14 mouse cellular contexts compared by ENCODE assay signal in genomic region chr6:72519303-72519702, GRCm38 (mm10). TPM values are rescaled to one million over a fixed set of nuclear protein-coding genes. Genes with fewer than 3 reads are reported as not detected.
DNase-seq lines count a peak whose midpoint lies in the region; ATAC-seq and TF ChIP-seq lines count a peak whose summit lies in the region.
"Had no signal": no experiment of that assay in that cellular context is flagged by ENCODE, and none has a peak within 500 bp of the region (broad histone marks: within the 10 kb centered on the region; RNA-seq: fewer than 3 reads in every experiment).

No protein-coding gene starts in this region.

- no peaks in the 10 kb centered on the region for H3K27me3 ChIP-seq in lung, embryonic 15.5 days
- H3K27me3 ChIP-seq in forebrain, embryonic 13.5 days = no peaks in the 10 kb centered on the region
- no peaks in the 10 kb centered on the region for H3K27me3 ChIP-seq in hindbrain, postnatal 0 days (ENCODE audit: insufficient read depth, low read length)
- H3K27me3 ChIP-seq in neural tube, embryonic 13.5 days = no peaks in the 10 kb centered on the region
- H3K27me3 ChIP-seq in intestine, postnatal 0 days (replicated peaks; ENCODE audit: control insufficient read depth, insufficient read depth, low read length) = no peaks in the 10 kb centered on the region
- H3K27me3 ChIP-seq in heart, adult 2 months (ENCODE audit: control insufficient read depth, insufficient read depth, low read length) = no peaks in the 10 kb centered on the region
- H3K27me3 ChIP-seq: embryonic facial prominence, embryonic 13.5 days; liver, embryonic 15.5 days had no signal

- H3K4me3 ChIP-seq in lung, embryonic 15.5 days = no peak overlapping the region
- H3K4me3 ChIP-seq in forebrain, embryonic 13.5 days = no peak overlapping the region
- no peak overlapping the region for H3K4me3 ChIP-seq in hindbrain, postnatal 0 days (ENCODE audit: low read length)
- H3K4me3 ChIP-seq in neural tube, embryonic 13.5 days = peak overlapping the region; percentile 14; the same call in 1 of the 2 replicates
- H3K4me3 ChIP-seq in intestine, postnatal 0 days (ENCODE audit: low read depth, low read length) = no peak overlapping the region
- H3K4me3 ChIP-seq in heart, adult 2 months = no peak overlapping the region
- H3K4me3 ChIP-seq: embryonic facial prominence, embryonic 13.5 days; liver, embryonic 15.5 days had no signal

- TF ChIP-seq CTCF in hindbrain, postnatal 0 days (IDR thresholded peaks at IDR 0.05; ENCODE audit: low read depth) = no peak; the same call in 1 of the 2 replicates
- no peak for TF ChIP-seq CTCF in intestine, postnatal 0 days (IDR thresholded peaks at IDR 0.05; ENCODE audit: low read depth)
- no peak for TF ChIP-seq CTCF in heart, adult 2 months (IDR thresholded peaks at IDR 0.05)

- H3K9me3 ChIP-seq in lung, embryonic 15.5 days = no peaks in the 10 kb centered on the region
- no peaks in the 10 kb centered on the region for H3K9me3 ChIP-seq in forebrain, embryonic 13.5 days (replicated peaks)
- no peaks in the 10 kb centered on the region for H3K9me3 ChIP-seq in hindbrain, postnatal 0 days (ENCODE audit: low read length)
- no peaks in the 10 kb centered on the region for H3K9me3 ChIP-seq in neural tube, embryonic 13.5 days
- H3K9me3 ChIP-seq in intestine, postnatal 0 days (ENCODE audit: control insufficient read depth) = no peaks in the 10 kb centered on the region
- H3K9me3 ChIP-seq: embryonic facial prominence, embryonic 13.5 days; liver, embryonic 15.5 days had no signal

- no peak overlapping the region for H3K27ac ChIP-seq in lung, embryonic 15.5 days
- peak overlapping the region; percentile 96 for H3K27ac ChIP-seq in forebrain, embryonic 13.5 days
- H3K27ac ChIP-seq in hindbrain, postnatal 0 days = peak overlapping the region; percentile 92
- H3K27ac ChIP-seq in neural tube, embryonic 13.5 days (replicated peaks) = peak overlapping the region; percentile 98
- no peak overlapping the region for H3K27ac ChIP-seq in intestine, postnatal 0 days (ENCODE audit: low read depth, low read length)
- no peak overlapping the region; the same call in 1 of the 2 replicates for H3K27ac ChIP-seq in heart, adult 2 months
- H3K27ac ChIP-seq: liver, embryonic 15.5 days had no signal

- no peak overlapping the region for H3K4me2 ChIP-seq in lung, embryonic 15.5 days
- peak overlapping the region; percentile 46 for H3K4me2 ChIP-seq in forebrain, embryonic 13.5 days
- peak overlapping the region; percentile 33; the same call in 1 of the 2 replicates for H3K4me2 ChIP-seq in hindbrain, postnatal 0 days (ENCODE audit: low read depth, low read length)
- peak overlapping the region; percentile 48 for H3K4me2 ChIP-seq in neural tube, embryonic 13.5 days
- no peak overlapping the region for H3K4me2 ChIP-seq in intestine, postnatal 0 days (replicated peaks; ENCODE audit: low read depth)
- H3K4me2 ChIP-seq: liver, embryonic 15.5 days had no signal

- no peak for TF ChIP-seq EP300 in heart, adult 2 months (IDR thresholded peaks at IDR 0.05; ENCODE audit: insufficient read depth, low read depth, low read length)

- TF ChIP-seq POLR2A in heart, adult 2 months (IDR thresholded peaks at IDR 0.05; ENCODE audit: insufficient read depth, low read depth, low read length) = no peak

- 43% methylated on average over 8 of the region's 8 CpGs for WGBS in lung, embryonic 15.5 days
- WGBS in forebrain, embryonic 13.5 days = 28% methylated on average over 8 of the region's 8 CpGs
- 10% methylated on average over 8 of the region's 8 CpGs for WGBS in hindbrain, postnatal 0 days
- 19% methylated on average over 8 of the region's 8 CpGs for WGBS in neural tube, embryonic 13.5 days
- WGBS in intestine, postnatal 0 days = 55% methylated on average over 8 of the region's 8 CpGs
- 60% methylated on average over 8 of the region's 8 CpGs for WGBS in heart, adult 2 months

- no peaks in the 10 kb centered on the region for H3K79me2 ChIP-seq in heart, adult 2 months (replicated peaks; ENCODE audit: control insufficient read depth, insufficient read depth, low read length)

- intact Hi-C loops in heart, adult 2 months (cut with DNase I) = no loop called here

- H3K36me3 ChIP-seq in lung, embryonic 15.5 days = no peaks in the 10 kb centered on the region
- H3K36me3 ChIP-seq in forebrain, embryonic 13.5 days (ENCODE audit: poor library complexity, severe bottlenecking) = no peaks in the 10 kb centered on the region
- no peaks in the 10 kb centered on the region for H3K36me3 ChIP-seq in hindbrain, postnatal 0 days (ENCODE audit: insufficient read depth, low read length)
- no peaks in the 10 kb centered on the region for H3K36me3 ChIP-seq in neural tube, embryonic 13.5 days
- H3K36me3 ChIP-seq in intestine, postnatal 0 days (ENCODE audit: control insufficient read depth, insufficient read depth) = no peaks in the 10 kb centered on the region
- no peaks in the 10 kb centered on the region; the same call in 1 of the 2 replicates for H3K36me3 ChIP-seq in heart, adult 2 months (ENCODE audit: control insufficient read depth, insufficient read depth, low read length)
- H3K36me3 ChIP-seq: embryonic facial prominence, embryonic 13.5 days; liver, embryonic 15.5 days had no signal

- H3K9ac ChIP-seq in lung, embryonic 15.5 days = no peak overlapping the region
- peak overlapping the region; percentile 34; the same call in 1 of the 2 replicates for H3K9ac ChIP-seq in forebrain, embryonic 13.5 days
- H3K9ac ChIP-seq in hindbrain, postnatal 0 days (replicated peaks; ENCODE audit: low read length) = 0 out of 2 replicates have a peak overlapping the region, but pooled peaks have one; percentile 13
- H3K9ac ChIP-seq in neural tube, embryonic 13.5 days = peak overlapping the region; percentile 63
- H3K9ac ChIP-seq in intestine, postnatal 0 days (ENCODE audit: low read depth, low read length) = no peak overlapping the region
- no peak overlapping the region for H3K9ac ChIP-seq in heart, adult 2 months (ENCODE audit: low read depth, low read length)
- H3K9ac ChIP-seq: liver, embryonic 15.5 days had no signal

- peaks cover 12% of the 10 kb centered on the region for H3K4me1 ChIP-seq in lung, embryonic 15.5 days
- H3K4me1 ChIP-seq in forebrain, embryonic 13.5 days = peaks cover 31% of the 10 kb centered on the region
- H3K4me1 ChIP-seq in hindbrain, postnatal 0 days (ENCODE audit: insufficient read depth, low read length) = peaks cover 18% of the 10 kb centered on the region
- peaks cover 42% of the 10 kb centered on the region for H3K4me1 ChIP-seq in neural tube, embryonic 13.5 days (replicated peaks)
- 0 out of 2 replicates have a peak, but pooled peaks cover 5% of the 10 kb centered on the region for H3K4me1 ChIP-seq in intestine, postnatal 0 days (replicated peaks; ENCODE audit: control insufficient read depth, insufficient read depth, low read length)
- peaks cover 5% of the 10 kb centered on the region for H3K4me1 ChIP-seq in heart, adult 2 months (ENCODE audit: control insufficient read depth, insufficient read depth, low read length)
- H3K4me1 ChIP-seq: liver, embryonic 15.5 days had no signal

- peak; percentile 25; the same call in 1 of the 2 replicates for ATAC-seq in lung, embryonic 15.5 days (ENCODE audit: borderline replicate concordance, extremely low read depth, low FRiP score, low TSS enrichment)
- peak; percentile 51 for ATAC-seq in forebrain, embryonic 13.5 days
- peak; percentile 16 for ATAC-seq in hindbrain, postnatal 0 days
- ATAC-seq in neural tube, embryonic 13.5 days (ENCODE audit: low read depth) = peak; percentile 62
- no peak for ATAC-seq in intestine, postnatal 0 days

- no peak for DNase-seq in lung, postnatal 10 days
- no peak for DNase-seq in hindbrain, postnatal 0 days (ENCODE audit: low spot score)
- no peak for DNase-seq in layer of hippocampus, postnatal 25 days (ENCODE audit: extremely low spot score in 1 of 2, low spot score in 1 of 2)
- no peak for DNase-seq in heart, adult 2 months
- DNase-seq: cerebellum, adult 2 months; kidney, adult 9 months; thymus, postnatal 4 days had no signal

RNA-seq across cellular contexts. Expression of gene Sh2d6, which starts 2.2 kb away (rescaled TPM):
- polyA plus RNA-seq in lung, embryonic 15.5 days (2015; fragmentation: Nextera tagmentation; extraction: Ambion mirVana) = not detected in 2 replicates
- polyA plus RNA-seq in forebrain, embryonic 13.5 days (2015; fragmentation: Nextera tagmentation; extraction: Ambion mirVana) = 0.62 and 0.89 TPM in 2 replicates
- total RNA-seq in hindbrain, postnatal 0 days (2014; rRNA removed) = not detected in 2 replicates
- polyA plus RNA-seq in hindbrain, postnatal 0 days (2015; fragmentation: Nextera tagmentation; extraction: Ambion mirVana) = 0.26 and 0.40 TPM in 2 replicates
- 0.36 and 0.55 TPM in 2 replicates for polyA plus RNA-seq in neural tube, embryonic 13.5 days (2015; fragmentation: Nextera tagmentation; extraction: Ambion mirVana)
- 0.12 and 0.16 TPM in 2 replicates for polyA plus RNA-seq in intestine, postnatal 0 days (2015; fragmentation: Nextera tagmentation; extraction: Ambion mirVana)
- 1 to 10 TPM in 1 of 2 experiments, under 1 TPM in 1; 0.62 to 1.3 TPM for total RNA-seq in layer of hippocampus, postnatal 25 days (2021)
- total RNA-seq in heart, adult 2 months (2021) = not detected
- 0.21 TPM in 1 of 2 replicates, not detected in the other for polyA plus RNA-seq in heart, adult 2 months (2012; rRNA removed)
- polyA plus RNA-seq: heart, embryonic 16.5 days; liver, embryonic 15.5 days had no signal

RNA-seq across cellular contexts. Expression of gene Capg, which starts 24.9 kb away (rescaled TPM):
- 54.2 and 57.9 TPM in 2 replicates for polyA plus RNA-seq in lung, embryonic 15.5 days (2015; fragmentation: Nextera tagmentation; extraction: Ambion mirVana)
- 4.7 and 4.8 TPM in 2 replicates for polyA plus RNA-seq in forebrain, embryonic 13.5 days (2015; fragmentation: Nextera tagmentation; extraction: Ambion mirVana)
- total RNA-seq in hindbrain, postnatal 0 days (2014; rRNA removed) = 5.8 and 10.6 TPM in 2 replicates
- polyA plus RNA-seq in hindbrain, postnatal 0 days (2015; fragmentation: Nextera tagmentation; extraction: Ambion mirVana) = 10.0 and 11.2 TPM in 2 replicates
- polyA plus RNA-seq in neural tube, embryonic 13.5 days (2015; fragmentation: Nextera tagmentation; extraction: Ambion mirVana) = 11.9 and 12.9 TPM in 2 replicates
- 25.2 and 28.5 TPM in 2 replicates for polyA plus RNA-seq in intestine, postnatal 0 days (2015; fragmentation: Nextera tagmentation; extraction: Ambion mirVana)
- total RNA-seq in layer of hippocampus, postnatal 25 days (2021) = 1 to 10 TPM; 3.5 to 4.0 TPM
- total RNA-seq in heart, adult 2 months (2021) = 10 to 100 TPM in 1 of 2 experiments, 1 to 10 TPM in 1; 9.5 to 10.8 TPM
- 12.6 and 16.1 TPM in 2 replicates for polyA plus RNA-seq in heart, adult 2 months (2012; rRNA removed)

Comparison
In these comparisons a context has a peak if more than half of its experiments do, and no peak if none do; other contexts are left out.
1. H3K27ac ChIP-seq: peak in forebrain, embryonic 13.5 days (single experiment), hindbrain, postnatal 0 days (single experiment) and neural tube, embryonic 13.5 days (single experiment); none in lung, embryonic 15.5 days (single experiment), intestine, postnatal 0 days (single experiment) and heart, adult 2 months (single experiment).
2. H3K4me2 ChIP-seq: peak in forebrain, embryonic 13.5 days (single experiment), hindbrain, postnatal 0 days (single experiment) and neural tube, embryonic 13.5 days (single experiment); none in lung, embryonic 15.5 days (single experiment) and intestine, postnatal 0 days (single experiment).
3. H3K9ac ChIP-seq: peak in forebrain, embryonic 13.5 days (single experiment), hindbrain, postnatal 0 days (single experiment) and neural tube, embryonic 13.5 days (single experiment); none in lung, embryonic 15.5 days (single experiment), intestine, postnatal 0 days (single experiment) and heart, adult 2 months (single experiment).